Mouse (Mus musculus): ENCODE measurements around the gene AC170998.1.

DNA sequence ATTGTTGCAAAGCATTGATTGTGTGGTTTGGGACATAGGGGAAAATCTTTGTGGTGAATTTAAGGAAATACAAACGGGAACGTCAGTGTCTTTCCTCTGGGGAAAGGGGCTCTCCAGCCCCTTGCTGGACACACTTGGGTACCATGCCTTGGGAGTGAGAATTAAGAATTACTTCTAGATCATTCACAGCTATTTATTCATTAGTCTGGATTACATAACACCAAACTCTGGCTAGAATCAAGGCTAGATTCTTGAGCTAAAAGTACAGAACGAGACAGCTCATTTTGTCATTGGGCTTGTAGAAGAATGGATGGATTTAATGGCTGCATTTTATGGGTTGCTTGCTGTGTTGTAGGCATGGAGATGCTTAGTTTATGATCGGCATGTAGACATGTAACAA lies 31.1 kb upstream of the AC170998.1 start:
- TF ChIP-seq EP300 (IDR thresholded peaks at IDR 0.05; ENCODE audit: low read depth) (no peak), CTCF (IDR thresholded peaks at IDR 0.05; ENCODE audit: low read depth) (no peak)
